10 mouse cellular contexts compared by ENCODE assay signal in the genomic region with DNA sequence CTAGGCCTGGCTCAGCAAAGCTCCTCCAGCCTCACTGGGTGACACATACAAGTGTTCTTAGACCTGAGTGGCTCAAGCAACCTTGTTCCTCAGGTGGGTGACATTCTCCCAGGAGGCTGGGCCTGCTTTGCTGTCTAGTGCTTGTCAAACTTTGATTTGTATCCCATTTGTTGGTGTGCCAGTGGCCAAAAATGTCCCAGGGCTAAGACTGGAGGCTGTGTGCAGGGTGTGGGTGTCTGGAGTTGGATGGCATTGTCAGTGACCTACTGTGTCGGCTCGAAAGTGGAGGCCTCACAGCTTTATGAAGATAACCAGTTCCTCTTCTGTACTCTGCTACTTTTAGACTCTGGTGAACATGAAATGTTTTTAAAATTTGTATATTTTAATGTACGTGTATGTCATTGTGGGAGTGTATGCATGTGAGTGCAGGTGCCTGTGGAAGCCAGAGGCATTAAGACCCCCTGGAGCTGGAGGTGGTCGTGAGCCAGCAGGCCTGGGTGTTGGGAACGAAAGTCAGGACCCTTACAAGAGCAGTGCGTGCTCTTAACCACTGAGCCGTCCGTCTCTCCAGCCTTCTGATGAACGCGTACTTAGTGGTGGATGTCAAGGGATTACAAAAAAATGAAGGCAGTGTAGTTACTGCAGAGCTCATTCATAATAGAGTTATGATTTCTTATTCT. TPM values are rescaled to one million over a fixed set of nuclear protein-coding genes. Genes with fewer than 3 reads are reported as not detected.
A peak's percentile ranks its signal among the peaks of the same experiment; 100 is the strongest.
DNase-seq lines count a peak whose midpoint lies in the region; ATAC-seq and TF ChIP-seq lines count a peak whose summit lies in the region.
"Had no signal": no experiment of that assay in that cellular context is flagged by ENCODE, and none has a peak within 500 bp of the region (broad histone marks: within the 10 kb centered on the region; RNA-seq: fewer than 3 reads in every experiment).

No protein-coding gene starts in this region.

- peak overlapping the region; percentile 86 for H3K27ac ChIP-seq in left cerebral cortex, adult 2 months
- H3K27ac ChIP-seq in embryonic facial prominence, embryonic 13.5 days: peak overlapping the region; percentile 70
- peak overlapping the region; percentile 47; the same call in 1 of the 2 replicates for H3K27ac ChIP-seq in hindbrain, embryonic 11.5 days (ENCODE audit: low read depth, low read length)
- peak overlapping the region; percentile 80 for H3K27ac ChIP-seq in midbrain, embryonic 16.5 days (ENCODE audit: low read length)
- H3K27ac ChIP-seq: liver, embryonic 13.5 days had no signal

- H3K4me2 ChIP-seq in embryonic facial prominence, embryonic 13.5 days: no peak overlapping the region
- no peak overlapping the region for H3K4me2 ChIP-seq in hindbrain, embryonic 11.5 days (replicated peaks; ENCODE audit: low read depth, low read length)
- no peak overlapping the region; the same call in 1 of the 2 replicates for H3K4me2 ChIP-seq in midbrain, embryonic 16.5 days (ENCODE audit: low read length)
- H3K4me2 ChIP-seq: liver, embryonic 13.5 days had no signal

- no peak for TF ChIP-seq CTCF in left cerebral cortex, adult 2 months (IDR thresholded peaks at IDR 0.05)

- 81% methylated on average over 10 of the region's 10 CpGs for WGBS in embryonic facial prominence, embryonic 13.5 days
- WGBS in hindbrain, embryonic 11.5 days: 86% methylated on average over 10 of the region's 10 CpGs
- WGBS in midbrain, embryonic 16.5 days: 63% methylated on average over 10 of the region's 10 CpGs

- no peaks in the 10 kb centered on the region for H3K9me3 ChIP-seq in embryonic facial prominence, embryonic 13.5 days
- H3K9me3 ChIP-seq in hindbrain, embryonic 11.5 days (ENCODE audit: control insufficient read depth, low read length): no peaks in the 10 kb centered on the region
- H3K9me3 ChIP-seq in midbrain, embryonic 16.5 days (replicated peaks; ENCODE audit: control insufficient read depth, low read length, poor library complexity, severe bottlenecking): no peaks in the 10 kb centered on the region
- H3K9me3 ChIP-seq: liver, embryonic 13.5 days had no signal

- 0 out of 2 replicates have a peak overlapping the region, but pooled peaks have one; percentile 9 for H3K4me3 ChIP-seq in left cerebral cortex, adult 2 months
- no peak overlapping the region for H3K4me3 ChIP-seq in embryonic facial prominence, embryonic 13.5 days
- no peak overlapping the region for H3K4me3 ChIP-seq in hindbrain, embryonic 11.5 days (ENCODE audit: low read depth, low read length)
- H3K4me3 ChIP-seq in midbrain, embryonic 16.5 days (ENCODE audit: low read depth, low read length): no peak overlapping the region
- H3K4me3 ChIP-seq: liver, embryonic 13.5 days had no signal

- H3K9ac ChIP-seq in embryonic facial prominence, embryonic 13.5 days: no peak overlapping the region
- H3K9ac ChIP-seq in hindbrain, embryonic 11.5 days (ENCODE audit: low read depth, low read length): no peak overlapping the region
- no peak overlapping the region for H3K9ac ChIP-seq in midbrain, embryonic 16.5 days (ENCODE audit: low read depth, low read length)
- H3K9ac ChIP-seq: liver, embryonic 13.5 days had no signal

- DNase-seq in left cerebral cortex, adult 2 months (ENCODE audit: extremely low spot score in 1 of 2, low spot score in 2 of 2): no peak
- DNase-seq in left cerebral cortex, adult 11 months (ENCODE audit: low spot score): no peak
- DNase-seq in hindbrain, embryonic 11.5 days (ENCODE audit: low spot score): no peak
- no peak for DNase-seq in adrenal gland, adult 2 months
- DNase-seq in kidney, postnatal 4 days: no peak
- no peak for DNase-seq in gastrocnemius, postnatal 25 days
- DNase-seq: liver, embryonic 13.5 days had no signal

- H3K27me3 ChIP-seq in embryonic facial prominence, embryonic 13.5 days: no peaks in the 10 kb centered on the region
- no peaks in the 10 kb centered on the region for H3K27me3 ChIP-seq in hindbrain, embryonic 11.5 days (ENCODE audit: control insufficient read depth, insufficient read depth, low read length)
- no peaks in the 10 kb centered on the region for H3K27me3 ChIP-seq in midbrain, embryonic 16.5 days (ENCODE audit: control insufficient read depth, insufficient read depth, low read depth, low read length)
- H3K27me3 ChIP-seq: liver, embryonic 13.5 days had no signal

- peaks cover 12% of the 10 kb centered on the region for H3K36me3 ChIP-seq in embryonic facial prominence, embryonic 13.5 days
- H3K36me3 ChIP-seq in hindbrain, embryonic 11.5 days (ENCODE audit: control insufficient read depth, insufficient read depth, low read length): no peaks in the 10 kb centered on the region
- peaks cover 6% of the 10 kb centered on the region for H3K36me3 ChIP-seq in midbrain, embryonic 16.5 days (ENCODE audit: control insufficient read depth, insufficient read depth, low read length)

- H3K4me1 ChIP-seq in embryonic facial prominence, embryonic 13.5 days: peaks cover 41% of the 10 kb centered on the region
- H3K4me1 ChIP-seq in hindbrain, embryonic 11.5 days (replicated peaks; ENCODE audit: control insufficient read depth, insufficient read depth, low read length): peaks cover 3% of the 10 kb centered on the region
- H3K4me1 ChIP-seq in midbrain, embryonic 16.5 days (ENCODE audit: control insufficient read depth, insufficient read depth, low read length): peaks cover 38% of the 10 kb centered on the region

- intact Hi-C loops in left cerebral cortex, adult 2 months (cut with DNase I): no loop called here

- ATAC-seq in embryonic facial prominence, embryonic 13.5 days (ENCODE audit: insufficient number of reproducible peaks, insufficient read depth, low FRiP score, low TSS enrichment, low read depth): no peak
- ATAC-seq in hindbrain, embryonic 11.5 days (ENCODE audit: low FRiP score): no peak
- ATAC-seq in midbrain, embryonic 16.5 days: 0 out of 2 replicates have a peak, but pooled peaks have one; percentile 7

RNA-seq across cellular contexts. Expression of gene Fam118a, which starts 12.9 kb away (rescaled TPM):
- 10 to 100 TPM; 24.4 to 25.3 TPM for total RNA-seq in left cerebral cortex, adult 2 months (2021)
- 23.2 and 23.6 TPM in 2 replicates for polyA plus RNA-seq in embryonic facial prominence, embryonic 13.5 days (2015; fragmentation: Nextera tagmentation; extraction: Ambion mirVana)
- polyA plus RNA-seq in hindbrain, embryonic 11.5 days (2014; fragmentation: Nextera tagmentation; extraction: Ambion mirVana): 27.8 and 29.5 TPM in 2 replicates
- 28.5 and 34.7 TPM in 2 replicates for polyA plus RNA-seq in midbrain, embryonic 16.5 days (2015; fragmentation: Nextera tagmentation; extraction: Ambion mirVana)
- total RNA-seq in adrenal gland, adult 2 months (2021): 10 to 100 TPM in 1 of 2 experiments, 1 to 10 TPM in 1; 6.0 to 12.4 TPM
- polyA plus RNA-seq in adrenal gland, adult 2 months (2012; rRNA removed): 2.4 and 3.0 TPM in 2 replicates
- 1 to 10 TPM; 3.9 to 4.1 TPM for total RNA-seq in gastrocnemius, postnatal 25 days (2021)

RNA-seq across cellular contexts. Expression of gene Upk3a, which starts 24.7 kb away (rescaled TPM):
- total RNA-seq in left cerebral cortex, adult 2 months (2021): not detected
- polyA plus RNA-seq in embryonic facial prominence, embryonic 13.5 days (2015; fragmentation: Nextera tagmentation; extraction: Ambion mirVana): 1.1 and 1.2 TPM in 2 replicates
- polyA plus RNA-seq in hindbrain, embryonic 11.5 days (2014; fragmentation: Nextera tagmentation; extraction: Ambion mirVana): not detected in 2 replicates
- polyA plus RNA-seq in midbrain, embryonic 16.5 days (2015; fragmentation: Nextera tagmentation; extraction: Ambion mirVana): 0.77 and 1.1 TPM in 2 replicates
- not detected for total RNA-seq in adrenal gland, adult 2 months (2021)
- polyA plus RNA-seq in adrenal gland, adult 2 months (2012; rRNA removed): not detected in 2 replicates
- total RNA-seq in gastrocnemius, postnatal 25 days (2021): not detected
- total RNA-seq: granulocyte monocyte progenitor cell, adult 5-6 weeks had no signal
- polyA plus RNA-seq: liver, embryonic 13.5 days had no signal

RNA-seq across cellular contexts. Expression of gene 5031439G07Rik, which starts 53.3 kb away (rescaled TPM):
- total RNA-seq in left cerebral cortex, adult 2 months (2021): 10 to 100 TPM; 72.8 to 94.8 TPM
- 8.7 and 9.2 TPM in 2 replicates for polyA plus RNA-seq in embryonic facial prominence, embryonic 13.5 days (2015; fragmentation: Nextera tagmentation; extraction: Ambion mirVana)
- 11.8 and 12.9 TPM in 2 replicates for polyA plus RNA-seq in hindbrain, embryonic 11.5 days (2014; fragmentation: Nextera tagmentation; extraction: Ambion mirVana)
- 24.5 and 25.9 TPM in 2 replicates for polyA plus RNA-seq in midbrain, embryonic 16.5 days (2015; fragmentation: Nextera tagmentation; extraction: Ambion mirVana)
- 10 to 100 TPM; 24.1 to 41.5 TPM for total RNA-seq in adrenal gland, adult 2 months (2021)
- 17.7 and 18.2 TPM in 2 replicates for polyA plus RNA-seq in adrenal gland, adult 2 months (2012; rRNA removed)
- total RNA-seq in gastrocnemius, postnatal 25 days (2021): 10 to 100 TPM; 38.9 to 56.7 TPM
